Mouse (Mus musculus) cerebellum, postnatal 4 days (tissue): Measurements from ENCODE around the gene Senp3.

Experiments
- DNase-seq, 2 experiments: peaks; one replicate each; pipeline ENCODE4 v3.0.0; 2022; ENCODE audit warnings: low spot score in 2 of 2, mixed read lengths in 1 of 2

The Senp3 gene

GRCm38 (mm10) chr11:69682209-69682839 is 440 bp upstream of the Senp3 start:
- DNase-seq = no peak

GRCm38 (mm10) chr11:69680136-69680855 is 1.6 kb downstream of the Senp3 start:
- no peak for DNase-seq

GRCm38 (mm10) chr11:69679144-69679543 is 2.7 kb downstream of the Senp3 start:
- DNase-seq = no peak

- DNase-seq = peak; percentile 100
These were observed 9.6 kb downstream of the Senp3 start, which contains the start of gene Eif4a1 for GRCm38 (mm10) chr11:69672211-69672706. Gene Eif4a1 (minus strand): TSS chr11:69672423.

GRCm38 (mm10) chr11:69671726-69672124 is 10.2 kb downstream of the Senp3 start:
- no peak for DNase-seq

- DNase-seq = peak; percentile 95
These were observed 10.8 kb downstream of the Senp3 start for GRCm38 (mm10) chr11:69670786-69671725.

- DNase-seq = no peak
These were observed 15.2 kb downstream of the Senp3 start for GRCm38 (mm10) chr11:69666665-69667005.

- DNase-seq = no peak
These were observed 15.8 kb downstream of the Senp3 start, which contains the start of gene Cd68 for GRCm38 (mm10) chr11:69665961-69666664. Gene Cd68 (minus strand): TSS chr11:69666153.

- no peak for DNase-seq
These were observed 16.4 kb downstream of the Senp3 start for GRCm38 (mm10) chr11:69665457-69665960.

GRCm38 (mm10) chr11:69664841-69665240 is 17.0 kb downstream of the Senp3 start:
- no peak for DNase-seq

- no peak for DNase-seq
These were observed 18.1 kb downstream of the Senp3 start for GRCm38 (mm10) chr11:69663795-69664194.

- no peak for DNase-seq
These were observed 18.8 kb downstream of the Senp3 start for GRCm38 (mm10) chr11:69662967-69663671.

GRCm38 (mm10) chr11:69662213-69662966 is 19.5 kb downstream of the Senp3 start, which contains the start of gene Mpdu1:
Gene Mpdu1 (minus strand): TSS chr11:69662642.
- DNase-seq = peak; percentile 82 to 92

GRCm38 (mm10) chr11:69661221-69661881 is 20.5 kb downstream of the Senp3 start:
- DNase-seq = no peak

- DNase-seq = no peak
These were observed 24.4 kb downstream of the Senp3 start for GRCm38 (mm10) chr11:69657462-69657881.

- DNase-seq = peak in 1 of 2 experiments; percentile 59
These were observed 25.0 kb downstream of the Senp3 start for GRCm38 (mm10) chr11:69656617-69657461.

GRCm38 (mm10) chr11:69656065-69656455 is 25.8 kb downstream of the Senp3 start:
- no peak for DNase-seq
